Mouse (Mus musculus) embryonic stem cell, embryonic (primary cell): ENCODE results near the gene Acox1.

Source experiments
- CTCF ChIA-PET, 4 experiments: fragments of 300-600 bp in 2 of 4; fragments of 350-600 bp in 2 of 4; sonication (Branson Sonifier 250); formaldehyde crosslinking; loops; one replicate each; lab custom pipeline; 2022; ENCODE audit warnings: inconsistent platforms in 2 of 4; lab: Charles Lee
- POLR2A ChIA-PET, 4 experiments: fragments of 300-600 bp in 2 of 4; fragments of 350-600 bp in 2 of 4; sonication (Branson Sonifier 250); formaldehyde crosslinking; loops; one replicate each; lab custom pipeline; 2022; ENCODE audit warnings: antibody characterized with exemption in 4 of 4, inconsistent platforms in 1 of 4; lab: Charles Lee

Acox1 gene

GRCm38 (mm10) chr11:116218737-116219400, 20.0 kb upstream of the Acox1 start:
- ChIA-PET CTCF (interaction anchor here in 3 of 4 experiments (0.8 to 5.9 kb wide), 10 partner anchors 11 to 227 kb away, joined by 3 to 31 read pairs (median 5); partner anchors contain the start of gene Mrpl38 (in 2 of the 3)), POLR2A (interaction anchor here in 2 of 4 experiments (1.0 to 1.5 kb wide), 3 partner anchors 80 to 194 kb away, joined by 3 to 4 read pairs (median 3); partner anchors contain the start of gene Mrpl38 (in 1 of the 2))

GRCm38 (mm10) chr11:116218263-116218662, 19.4 kb upstream of the Acox1 start:
- POLR2A ChIA-PET: interaction anchor here in 2 of 4 experiments (1.0 to 1.3 kb wide), 2 partner anchors 80 to 194 kb away, joined by 3 to 4 read pairs; partner anchors contain the start of gene Mrpl38 (in 1 of the 2)
- CTCF ChIA-PET: interaction anchor here in 2 of 4 experiments (1.6 to 5.9 kb wide), 2 partner anchors 79 kb away, joined by 4 to 31 read pairs; partner anchors contain the start of gene Mrpl38 (in 2 of the 2)

- CTCF ChIA-PET: interaction anchor here (0.6 to 2.5 kb wide), 9 partner anchors 10 to 247 kb away, joined by 3 to 10 read pairs (median 7); partner anchors contain the start of genes Evpl (in 1 of the 4) and Mrpl38 (in 1 of the 4)
- POLR2A ChIA-PET: interaction anchor here in 3 of 4 experiments (0.6 to 2.6 kb wide), 7 partner anchors 10 to 1169 kb away, joined by 3 to 11 read pairs (median 5); partner anchors contain the start of genes Mrpl38 (in 2 of the 3) and Fbf1 (in 1 of the 3)
Observed at GRCm38 (mm10) chr11:116216549-116216948, 17.7 kb upstream of the Acox1 start.

- CTCF ChIA-PET: interaction anchor here (0.6 to 2.5 kb wide), 31 partner anchors 10 to 776 kb away, joined by 3 to 10 read pairs (median 4); partner anchors contain the start of genes Mrpl38 (in 2 of the 4), Evpl (in 1 of the 4), Exoc7 (in 1 of the 4) and Trim65 (in 1 of the 4)
- POLR2A ChIA-PET: interaction anchor here in 3 of 4 experiments (0.5 to 2.6 kb wide), 12 partner anchors 10 to 1170 kb away, joined by 3 to 11 read pairs (median 4); partner anchors contain the start of genes Mrpl38 (in 2 of the 3), Evpl (in 1 of the 3) and Fbf1 (in 1 of the 3)
Observed at GRCm38 (mm10) chr11:116215991-116216390, 17.1 kb upstream of the Acox1 start.

- CTCF ChIA-PET: interaction anchor here (0.5 to 2.5 kb wide), 51 partner anchors 8 to 1572 kb away, joined by 3 to 10 read pairs (median 4); partner anchors contain the start of genes Mrpl38 (in 2 of the 4), Evpl (in 1 of the 4), Exoc7 (in 1 of the 4) and Foxj1 (in 1 of the 4)
- POLR2A ChIA-PET: interaction anchor here in 2 of 4 experiments (0.6 to 2.6 kb wide), 20 partner anchors 10 to 1397 kb away, joined by 3 to 8 read pairs (median 3); partner anchors contain the start of genes Mrpl38 (in 2 of the 2), Evpl (in 1 of the 2) and Fbf1 (in 1 of the 2)
Observed at GRCm38 (mm10) chr11:116215181-116215580, 16.3 kb upstream of the Acox1 start.

- POLR2A ChIA-PET: interaction anchor here in 2 of 4 experiments (0.6 to 1.5 kb wide), 6 partner anchors 9 to 635 kb away, joined by 3 to 7 read pairs (median 4); partner anchors contain the start of gene Fbf1 (in 1 of the 2)
- CTCF ChIA-PET: interaction anchor here (0.5 to 2.5 kb wide), 13 partner anchors 7 to 295 kb away, joined by 3 to 10 read pairs (median 4); no protein-coding TSS in a partner anchor
Observed at GRCm38 (mm10) chr11:116213877-116214510, 15.1 kb upstream of the Acox1 start.

- ChIA-PET POLR2A (interaction anchor here in 1 of 4 experiments (0.6 kb wide), 1 partner anchor 822 kb away, joined by 3 read pairs; no protein-coding TSS in a partner anchor), CTCF (interaction anchor here in 3 of 4 experiments (0.6 to 2.4 kb wide), 3 partner anchors 8 to 10 kb away, joined by 3 to 9 read pairs (median 7); no protein-coding TSS in a partner anchor)
Observed at GRCm38 (mm10) chr11:116212847-116213246, 14.0 kb upstream of the Acox1 start.

GRCm38 (mm10) chr11:116210696-116211095, 11.9 kb upstream of the Acox1 start:
- POLR2A ChIA-PET: interaction anchor here in 3 of 4 experiments (0.7 to 1.3 kb wide), 6 partner anchors 11 to 186 kb away, joined by 3 to 10 read pairs (median 4); partner anchors contain the start of gene Mrpl38 (in 1 of the 3)

GRCm38 (mm10) chr11:116209257-116209656, 10.4 kb upstream of the Acox1 start:
- ChIA-PET POLR2A (interaction anchor here in 2 of 4 experiments (0.7 to 1.2 kb wide), 2 partner anchors 11 to 621 kb away, joined by 3 read pairs; no protein-coding TSS in a partner anchor), CTCF (interaction anchor here in 2 of 4 experiments (1.0 to 1.1 kb wide), 2 partner anchors 59 to 70 kb away, joined by 3 to 21 read pairs; no protein-coding TSS in a partner anchor)

More at GRCm38 (mm10) chr11:116210696-116211095, 11.9 kb upstream of the Acox1 start:
- CTCF ChIA-PET: interaction anchor here in 3 of 4 experiments (0.5 to 1.3 kb wide), 6 partner anchors 9 to 405 kb away, joined by 3 to 6 read pairs (median 4); no protein-coding TSS in a partner anchor

GRCm38 (mm10) chr11:116208660-116209059, 9.8 kb upstream of the Acox1 start:
- ChIA-PET CTCF (interaction anchor here in 1 of 4 experiments (1.1 kb wide), 1 partner anchor 59 kb away, joined by 21 read pairs; no protein-coding TSS in a partner anchor), POLR2A (interaction anchor here in 3 of 4 experiments (0.6 to 1.2 kb wide), 3 partner anchors 11 to 622 kb away, joined by 3 read pairs; no protein-coding TSS in a partner anchor)

- POLR2A ChIA-PET: no interaction called here
- CTCF ChIA-PET: no interaction called here
Observed at GRCm38 (mm10) chr11:116206678-116207077, 7.8 kb upstream of the Acox1 start.

GRCm38 (mm10) chr11:116203150-116203549, 4.3 kb upstream of the Acox1 start:
- POLR2A ChIA-PET: interaction anchor here in 1 of 4 experiments (1.8 kb wide), 1 partner anchor 64 kb away, joined by 4 read pairs; the partner anchor contains the start of gene Mrpl38
- CTCF ChIA-PET: no interaction called here

- ChIA-PET CTCF (interaction anchor here in 1 of 4 experiments (1.2 to 1.4 kb wide), 2 partner anchors 15 to 391 kb away, joined by 3 to 4 read pairs; no protein-coding TSS in a partner anchor), POLR2A (interaction anchor here (0.6 to 2.4 kb wide), 11 partner anchors 14 to 787 kb away, joined by 3 to 9 read pairs (median 4); partner anchors contain the start of genes Exoc7 (in 1 of the 4) and Mrpl38 (in 1 of the 4))
Observed at GRCm38 (mm10) chr11:116201151-116201550, 2.3 kb upstream of the Acox1 start.

- CTCF ChIA-PET: interaction anchor here in 1 of 4 experiments (1.0 to 1.9 kb wide), 2 partner anchors 23 to 438 kb away, joined by 5 read pairs; no protein-coding TSS in a partner anchor
- POLR2A ChIA-PET: interaction anchor here in 3 of 4 experiments (0.6 to 2.6 kb wide), 24 partner anchors 10 to 279 kb away, joined by 3 to 17 read pairs (median 5); partner anchors contain the start of genes Mrpl38 (in 3 of the 3), Fbf1 (in 2 of the 3), Exoc7 (in 1 of the 3) and Galr2 (in 1 of the 3)
Observed at GRCm38 (mm10) chr11:116198132-116198531, 713 bp downstream of the Acox1 start.

- POLR2A ChIA-PET: interaction anchor here in 3 of 4 experiments (0.8 to 2.6 kb wide), 10 partner anchors 10 to 279 kb away, joined by 3 to 11 read pairs (median 6); partner anchors contain the start of genes Mrpl38 (in 3 of the 3), Fbf1 (in 1 of the 3), Trim47 (in 1 of the 3) and Unk (in 1 of the 3)
- CTCF ChIA-PET: interaction anchor here in 1 of 4 experiments (1.9 kb wide), 1 partner anchor 23 kb away, joined by 5 read pairs; no protein-coding TSS in a partner anchor
Observed at GRCm38 (mm10) chr11:116197584-116197906, 1.3 kb downstream of the Acox1 start.

- POLR2A ChIA-PET: interaction anchor here in 3 of 4 experiments (0.8 to 2.6 kb wide), 9 partner anchors 9 to 167 kb away, joined by 3 to 11 read pairs (median 6); partner anchors contain the start of genes Mrpl38 (in 3 of the 3), Fbf1 (in 1 of the 3), Trim47 (in 1 of the 3) and Unk (in 1 of the 3)
- CTCF ChIA-PET: no interaction called here
Observed at GRCm38 (mm10) chr11:116196866-116197583, 1.8 kb downstream of the Acox1 start.
